Mouse (Mus musculus): Measurements from ENCODE around the gene Napa.

Napa gene

GRCm38 (mm10) chr7:16098021-16099017 is at the start of gene Napa:
Napa (plus strand) TSS chr7:16098458.
- DNase-seq (ENCODE audit: low read depth): peak; percentile 100

GRCm38 (mm10) chr7:16048675-16049575 is 49.3 kb upstream of the Napa start:
- DNase-seq (ENCODE audit: low read depth): no peak

- no peak for DNase-seq (ENCODE audit: low read depth)
Measured at GRCm38 (mm10) chr7:16049576-16049915, 48.7 kb upstream of the Napa start.

- DNase-seq (ENCODE audit: low read depth): no peak
Measured at GRCm38 (mm10) chr7:16050600-16050999, 47.7 kb upstream of the Napa start.

- peak; percentile 88 for DNase-seq (ENCODE audit: low read depth)
Measured at GRCm38 (mm10) chr7:16051883-16052595, 46.2 kb upstream of the Napa start.

GRCm38 (mm10) chr7:16052684-16053083 is 45.6 kb upstream of the Napa start:
- DNase-seq (ENCODE audit: low read depth): peak; percentile 93

- no peak for DNase-seq (ENCODE audit: low read depth)
Measured at GRCm38 (mm10) chr7:16053105-16053504, 45.2 kb upstream of the Napa start.

- no peak for DNase-seq (ENCODE audit: low read depth)
Measured at GRCm38 (mm10) chr7:16054966-16055365, 43.3 kb upstream of the Napa start.

- DNase-seq (ENCODE audit: low read depth): no peak
Measured at GRCm38 (mm10) chr7:16055665-16056064, 42.6 kb upstream of the Napa start.

GRCm38 (mm10) chr7:16056459-16057135 is 41.7 kb upstream of the Napa start:
- DNase-seq (ENCODE audit: low read depth): no peak

- DNase-seq (ENCODE audit: low read depth): no peak
Measured at GRCm38 (mm10) chr7:16057136-16057534, 41.1 kb upstream of the Napa start.

- DNase-seq (ENCODE audit: low read depth): no peak
Measured at GRCm38 (mm10) chr7:16061219-16062098, 36.8 kb upstream of the Napa start, which contains the start of gene Zfp541. Zfp541 (plus strand) TSS chr7:16061814.

- no peak for DNase-seq (ENCODE audit: low read depth)
Measured at GRCm38 (mm10) chr7:16062099-16062420, 36.2 kb upstream of the Napa start.

GRCm38 (mm10) chr7:16063490-16063889 is 34.8 kb upstream of the Napa start:
- DNase-seq (ENCODE audit: low read depth): no peak

- DNase-seq (ENCODE audit: low read depth): no peak
Measured at GRCm38 (mm10) chr7:16070846-16071245, 27.4 kb upstream of the Napa start.

- no peak for DNase-seq (ENCODE audit: low read depth)
Measured at GRCm38 (mm10) chr7:16071906-16072305, 26.4 kb upstream of the Napa start.

GRCm38 (mm10) chr7:16079947-16080346 is 18.3 kb upstream of the Napa start:
- DNase-seq (ENCODE audit: low read depth): no peak

- DNase-seq (ENCODE audit: low read depth): no peak
Measured at GRCm38 (mm10) chr7:16080581-16080980, 17.7 kb upstream of the Napa start.

GRCm38 (mm10) chr7:16083361-16083760 is 14.9 kb upstream of the Napa start:
- DNase-seq (ENCODE audit: low read depth): no peak

- DNase-seq (ENCODE audit: low read depth): no peak
Measured at GRCm38 (mm10) chr7:16087587-16087986, 10.7 kb upstream of the Napa start.

GRCm38 (mm10) chr7:16094592-16094991 is 3.7 kb upstream of the Napa start:
- no peak for DNase-seq (ENCODE audit: low read depth)
